Mouse (Mus musculus) limb, embryonic 15.5 days (tissue): ENCODE data around the gene Iqgap1. TPM values are rescaled to one million over a fixed set of nuclear protein-coding genes. Genes with fewer than 3 reads are reported as not detected.
A peak's percentile ranks its signal among the peaks of the same experiment; 100 is the strongest.
"Not testable (repeated sequence)": the region's sequence is repeated elsewhere in the genome, so short reads cannot be mapped to it uniquely, and the experiment has no call there.

Experiments used
- ATAC-seq: fragments of 200-750 bp; cut with Nextera tagmentation; 2 replicates; pipeline ENCODE4 v1.8.0; 2017; ENCODE audit warnings: low read depth, moderate TSS enrichment; ENCODE audit not compliant: insufficient number of reproducible peaks, low FRiP score, low TSS enrichment
- H3K27ac ChIP-seq: fragments of 300-500 bp; sonication (generic); 2 replicates; pipeline ENCODE4 v1.5.1; 2015; ENCODE audit warnings: moderate library complexity, mild to moderate bottlenecking, inconsistent platforms
- H3K27me3 ChIP-seq: fragments of 300-500 bp; sonication (generic); 2 replicates; pipeline ENCODE4 v1.6.1; 2015; ENCODE audit warnings: inconsistent platforms
- H3K36me3 ChIP-seq: fragments of 300-500 bp; sonication (generic); 2 replicates; pipeline ENCODE4 v1.6.1; 2015; ENCODE audit warnings: inconsistent platforms
- H3K4me1 ChIP-seq: fragments of 300-500 bp; sonication (generic); 2 replicates; pipeline ENCODE4 v1.6.1; 2015; ENCODE audit warnings: inconsistent platforms
- H3K4me2 ChIP-seq: fragments of 300-500 bp; sonication (generic); 2 replicates; pipeline ENCODE4 v1.6.1; 2015; ENCODE audit warnings: mild to moderate bottlenecking, inconsistent platforms
- H3K4me3 ChIP-seq: fragments of 300-500 bp; sonication (generic); 2 replicates; pipeline ENCODE4 v1.5.1; 2015; ENCODE audit warnings: mild to moderate bottlenecking, inconsistent platforms
- H3K9ac ChIP-seq: fragments of 300-500 bp; sonication (generic); 2 replicates; pipeline ENCODE4 v1.6.1; 2015; ENCODE audit warnings: inconsistent platforms
- H3K9me3 ChIP-seq: fragments of 300-500 bp; sonication (generic); 2 replicates; pipeline ENCODE4 v1.6.1; 2016; ENCODE audit warnings: inconsistent platforms
- WGBS: fragments of 180-500 bp; shearing (Covaris S2); methylation state at CpG from one replicate; pipeline ENCODE4 v1.1.7; 2015; 5-methylcytosine and 5-hydroxymethylcytosine counted together
- polyA plus RNA-seq: library from polyadenylated mRNA; unstranded; fragments of >200 nt; fragmentation: Nextera tagmentation; extraction: Ambion mirVana; gene quantifications from 2 replicates; pipeline ENCODE4 v1.2.1, GENCODE M21; 2015

Iqgap1 gene
- polyA plus RNA-seq, 1 experiment from 2014 or later = 103 TPM

DNA sequence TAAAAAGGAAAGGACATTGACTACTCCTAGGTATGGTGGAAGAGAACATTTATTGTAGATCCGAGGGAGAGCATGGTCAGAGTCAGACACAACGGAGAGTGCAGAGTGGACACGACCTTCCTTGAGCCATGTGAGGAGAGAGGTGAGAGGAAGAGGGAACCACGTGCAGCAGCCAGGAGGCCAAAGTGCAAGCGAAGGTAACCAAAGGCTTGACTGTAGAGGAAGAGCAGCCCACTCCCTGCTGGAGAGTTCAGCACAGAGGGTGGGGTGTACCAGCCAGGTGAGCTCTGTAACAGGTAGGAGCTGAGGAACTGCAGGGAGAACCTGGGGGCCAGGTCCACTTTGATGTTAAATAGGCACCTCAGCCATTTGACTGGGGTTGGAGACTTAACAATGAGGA, 16.4 kb upstream of the Iqgap1 start:
- Histone ChIP-seq H3K9me3 (no peaks in the 10 kb centered on the region), H3K36me3 (no peaks in the 10 kb centered on the region), H3K9ac (no peak overlapping the region), H3K4me2 (no peak overlapping the region), H3K4me1 (peaks cover 19% of the 10 kb centered on the region), H3K4me3 (no peak overlapping the region), H3K27me3 (no peaks in the 10 kb centered on the region), H3K27ac (no peak overlapping the region)
- no peak for ATAC-seq
- 74% methylated on average over 5 of the region's 5 CpGs for WGBS

DNA sequence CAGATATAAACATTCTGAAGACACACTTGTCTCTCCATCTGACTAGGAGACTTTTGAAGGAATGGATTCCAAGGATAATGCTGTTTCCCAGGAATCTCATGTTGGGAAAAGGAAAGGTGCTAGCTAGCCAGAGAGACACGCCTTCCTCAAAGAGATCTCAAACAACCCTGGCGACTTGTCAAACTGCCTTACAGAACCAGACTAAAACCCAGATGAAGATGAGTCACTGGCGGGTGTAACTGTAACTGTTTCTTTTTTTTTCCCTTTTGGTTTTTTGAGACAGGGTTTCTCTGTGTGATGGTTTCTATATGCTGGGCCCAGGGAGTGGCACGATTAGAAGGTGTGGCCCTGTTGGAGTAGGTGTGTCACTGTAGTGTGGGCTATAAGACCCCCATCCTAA, 15.2 kb upstream of the Iqgap1 start:
- Histone ChIP-seq H3K4me2 (no peak overlapping the region), H3K4me3 (no peak overlapping the region), H3K27me3 (no peaks in the 10 kb centered on the region), H3K36me3 (no peaks in the 10 kb centered on the region), H3K4me1 (peaks cover 17% of the 10 kb centered on the region), H3K27ac (peak overlapping the region; percentile 47; the same call in 1 of the 2 replicates), H3K9ac (no peak overlapping the region), H3K9me3 (no peaks in the 10 kb centered on the region)
- ATAC-seq = no peak
- WGBS = 56% methylated on average over 4 of the region's 4 CpGs

DNA sequence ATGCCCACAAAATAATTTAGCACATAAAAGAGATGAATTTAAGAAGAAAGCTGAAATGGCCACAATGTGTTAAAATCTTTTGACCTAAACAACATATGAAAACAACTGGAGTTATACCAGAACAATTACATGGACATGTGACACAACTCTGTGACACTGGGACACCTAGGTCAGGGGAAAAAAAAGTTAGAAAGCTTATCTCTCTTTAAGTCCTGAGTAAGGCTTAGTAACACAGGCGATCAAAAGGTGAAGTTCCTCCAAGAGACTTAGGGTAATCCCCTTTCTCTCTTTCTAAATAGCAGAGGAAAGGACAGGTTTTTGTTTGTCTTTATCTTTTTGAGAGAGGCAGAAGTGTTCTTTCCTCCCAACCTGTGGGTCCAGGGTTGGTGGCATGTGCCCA, 14.5 kb upstream of the Iqgap1 start:
- Histone ChIP-seq H3K4me2 (no peak overlapping the region), H3K27ac (peak overlapping the region; percentile 47; the same call in 1 of the 2 replicates), H3K27me3 (no peaks in the 10 kb centered on the region), H3K4me3 (no peak overlapping the region), H3K4me1 (peaks cover 15% of the 10 kb centered on the region), H3K9ac (no peak overlapping the region), H3K9me3 (no peaks in the 10 kb centered on the region), H3K36me3 (no peaks in the 10 kb centered on the region)
- no peak for ATAC-seq
- 56% methylated on average over 1 of the region's 1 CpGs for WGBS

DNA sequence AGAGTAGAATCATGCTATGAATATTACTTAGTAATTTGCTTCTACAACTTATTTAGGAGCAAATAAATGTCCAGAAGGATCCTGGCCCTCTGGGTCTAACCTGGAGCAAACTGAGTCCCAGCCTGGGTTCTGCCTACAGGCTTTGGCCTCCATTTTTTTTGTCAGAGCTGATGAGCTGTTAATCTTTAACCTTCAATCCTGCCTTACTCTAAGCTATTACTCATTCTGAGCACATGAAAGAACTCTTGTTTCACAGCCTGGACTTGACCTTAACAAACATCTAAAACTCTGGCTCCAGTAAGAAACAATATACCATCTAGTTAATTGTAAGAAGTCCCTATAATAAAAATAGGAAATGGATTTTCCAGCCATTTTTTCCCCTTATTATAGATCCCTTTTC, 14.0 kb upstream of the Iqgap1 start:
- Histone ChIP-seq H3K36me3 (no peaks in the 10 kb centered on the region), H3K4me1 (peaks cover 15% of the 10 kb centered on the region), H3K27ac (no peak overlapping the region), H3K9ac (no peak overlapping the region), H3K27me3 (no peaks in the 10 kb centered on the region), H3K9me3 (no peaks in the 10 kb centered on the region), H3K4me2 (no peak overlapping the region), H3K4me3 (no peak overlapping the region)
- no peak for ATAC-seq

DNA sequence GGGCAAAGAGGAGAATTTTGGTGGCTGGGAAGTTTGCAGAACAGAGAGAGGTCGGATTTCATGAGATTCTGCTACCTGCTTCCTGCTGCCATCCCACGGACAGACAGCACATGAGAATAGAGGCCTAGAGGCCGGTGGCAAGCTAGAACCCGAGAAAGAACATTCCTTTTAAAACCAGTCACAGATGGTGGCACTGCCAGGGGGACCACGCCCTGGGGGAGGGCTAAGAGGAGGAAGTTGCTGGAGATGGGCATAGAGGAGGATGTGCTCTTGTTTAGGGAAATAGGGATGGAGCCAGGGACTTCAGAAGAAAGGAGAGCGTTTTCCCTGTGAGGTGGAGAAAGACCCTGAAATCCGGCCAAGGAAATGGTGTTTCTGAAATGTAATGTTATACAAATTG, 12.5 kb upstream of the Iqgap1 start:
- Histone ChIP-seq H3K36me3 (no peaks in the 10 kb centered on the region), H3K9me3 (no peaks in the 10 kb centered on the region), H3K27me3 (no peaks in the 10 kb centered on the region), H3K4me2 (no peak overlapping the region), H3K9ac (no peak overlapping the region), H3K4me1 (peaks cover 18% of the 10 kb centered on the region), H3K27ac (no peak overlapping the region), H3K4me3 (no peak overlapping the region)
- 31% methylated on average over 7 of the region's 7 CpGs for WGBS
- no peak for ATAC-seq

GRCm38 (mm10) chr7:80837736-80838135, 12.0 kb upstream of the Iqgap1 start:
- Histone ChIP-seq H3K4me2 (no peak overlapping the region), H3K27me3 (no peaks in the 10 kb centered on the region), H3K4me1 (peaks cover 21% of the 10 kb centered on the region), H3K36me3 (no peaks in the 10 kb centered on the region), H3K4me3 (no peak overlapping the region), H3K9me3 (no peaks in the 10 kb centered on the region), H3K27ac (no peak overlapping the region), H3K9ac (no peak overlapping the region)
- ATAC-seq = no peak
- WGBS = 48% methylated on average over 9 of the region's 9 CpGs

DNA sequence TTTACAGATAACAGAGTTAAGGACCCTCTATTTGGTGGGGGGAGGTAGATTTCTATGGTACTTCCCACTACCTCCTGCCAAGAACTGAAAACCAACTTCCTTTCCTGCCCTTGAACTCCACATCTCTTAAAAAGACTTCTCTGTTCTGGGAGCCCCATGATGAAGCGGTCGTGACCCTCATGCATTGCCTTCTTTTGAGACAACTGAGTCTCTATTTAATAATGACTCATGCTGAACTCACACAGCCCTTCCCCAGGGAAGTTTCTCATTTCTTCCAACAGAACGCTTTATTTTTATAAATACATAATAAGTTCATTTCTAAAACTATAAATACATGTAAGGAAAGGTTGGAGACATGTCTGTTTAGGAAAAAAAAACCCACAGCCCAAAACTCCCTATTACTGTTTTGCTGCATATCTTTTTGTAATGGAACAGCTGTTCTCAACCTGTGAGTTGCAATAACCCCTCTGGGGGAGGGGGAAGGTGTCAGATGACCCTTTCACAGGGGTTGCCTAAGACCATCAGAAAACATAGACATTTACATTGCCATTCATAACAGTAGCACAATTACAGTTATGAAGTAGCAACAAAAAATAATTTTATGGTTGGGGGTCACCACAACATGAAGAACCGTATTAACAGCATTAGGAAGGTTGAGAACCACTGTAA, 10.3 kb upstream of the Iqgap1 start:
- no peaks in the 10 kb centered on the region for H3K36me3 ChIP-seq
- no peak overlapping the region for H3K4me3 ChIP-seq
- 58% methylated on average over 4 of the region's 4 CpGs for WGBS
- H3K4me1 ChIP-seq = peaks cover 24% of the 10 kb centered on the region
- no peak overlapping the region for H3K4me2 ChIP-seq
- H3K9me3 ChIP-seq = no peaks in the 10 kb centered on the region
- no peak overlapping the region for H3K27ac ChIP-seq
- no peaks in the 10 kb centered on the region for H3K27me3 ChIP-seq
- ATAC-seq = no peak
- H3K9ac ChIP-seq = no peak overlapping the region

DNA sequence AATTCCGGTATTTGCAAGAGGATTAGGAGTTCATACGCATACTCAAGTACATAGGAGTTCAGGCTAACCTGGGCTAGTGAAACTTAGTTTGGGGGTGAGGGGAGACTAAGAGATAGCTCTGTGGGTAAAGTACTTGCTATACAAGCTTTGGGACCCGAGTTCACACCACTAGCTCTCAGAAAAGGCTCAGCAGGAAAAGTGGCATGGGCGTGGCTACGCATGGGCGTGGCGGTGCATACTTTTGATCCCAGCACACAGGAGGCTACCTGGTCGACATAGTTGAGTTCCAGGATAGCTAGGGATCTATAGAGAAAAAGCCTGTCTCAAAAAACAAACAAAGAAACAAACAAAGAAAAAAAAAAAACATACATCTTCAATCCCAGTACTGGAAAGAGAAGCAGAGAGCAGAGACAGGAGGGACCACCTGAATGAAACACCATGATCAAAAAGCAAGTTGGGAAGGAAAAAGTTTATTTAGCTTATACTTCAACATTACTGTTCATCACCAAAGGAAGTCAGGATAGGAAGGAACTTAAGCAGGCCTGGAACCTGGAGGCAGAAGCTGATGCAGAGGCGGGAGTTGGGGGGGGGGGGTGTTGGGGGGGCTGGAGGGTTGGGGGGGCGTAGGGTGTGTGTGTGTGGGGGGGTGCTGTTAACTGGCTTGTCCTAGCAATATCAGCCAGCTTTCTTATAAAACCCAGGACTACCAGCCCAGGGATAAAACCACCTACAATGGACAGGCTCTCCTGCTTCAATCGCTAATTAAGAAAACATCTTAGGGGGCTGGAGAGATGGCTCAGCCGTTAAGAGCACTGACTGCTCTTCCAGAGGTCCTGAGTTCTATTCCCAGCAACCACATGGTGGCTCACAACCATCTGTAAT, 8.1 kb upstream of the Iqgap1 start:
- no peaks in the 10 kb centered on the region for H3K36me3 ChIP-seq
- no peak overlapping the region for H3K4me3 ChIP-seq
- WGBS = 27% methylated on average over 12 of the region's 12 CpGs
- no peak overlapping the region for H3K27ac ChIP-seq
- H3K4me2 ChIP-seq = no peak overlapping the region
- no peak for ATAC-seq
- H3K9ac ChIP-seq = no peak overlapping the region
- H3K27me3 ChIP-seq = no peaks in the 10 kb centered on the region
- H3K4me1 ChIP-seq = peaks cover 22% of the 10 kb centered on the region
- no peaks in the 10 kb centered on the region for H3K9me3 ChIP-seq

- not testable (repeated sequence) for H3K4me3 ChIP-seq, H3K4me2 ChIP-seq, H3K9me3 ChIP-seq, ATAC-seq, H3K27ac ChIP-seq, H3K27me3 ChIP-seq, H3K9ac ChIP-seq, H3K36me3 ChIP-seq
- WGBS = 16% methylated on average over 14 of the region's 14 CpGs
- peaks cover 17% of the 10 kb centered on the region for H3K4me1 ChIP-seq
Measured at GRCm38 (mm10) chr7:80832996-80833650, 7.3 kb upstream of the Iqgap1 start.

DNA sequence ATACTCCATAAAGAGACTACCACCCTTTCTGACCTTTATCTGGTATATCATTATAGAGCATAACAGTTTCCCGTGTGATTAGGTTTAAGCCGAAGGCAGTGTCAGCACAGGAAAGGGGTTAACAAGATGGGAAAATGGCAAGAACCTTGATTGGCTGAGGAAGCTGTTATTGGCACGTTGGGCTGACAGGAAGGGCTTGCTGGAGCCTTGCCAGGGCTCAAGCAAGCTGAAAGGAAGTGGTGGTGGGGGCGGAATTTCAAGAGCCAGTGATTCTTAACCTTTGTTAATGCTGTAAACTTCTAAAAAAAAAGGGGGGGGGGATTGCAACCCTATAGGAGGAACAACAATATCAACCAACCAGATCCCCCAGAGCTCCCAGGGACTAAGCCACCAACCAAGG, 6.4 kb upstream of the Iqgap1 start:
- Histone ChIP-seq H3K9ac (no peak overlapping the region), H3K27ac (no peak overlapping the region), H3K9me3 (no peaks in the 10 kb centered on the region), H3K27me3 (no peaks in the 10 kb centered on the region), H3K4me3 (no peak overlapping the region), H3K4me2 (no peak overlapping the region), H3K36me3 (no peaks in the 10 kb centered on the region), H3K4me1 (peaks cover 13% of the 10 kb centered on the region)
- 29% methylated on average over 4 of the region's 4 CpGs for WGBS
- ATAC-seq = no peak

- Histone ChIP-seq H3K36me3 (no peaks in the 10 kb centered on the region), H3K4me1 (peaks cover 24% of the 10 kb centered on the region), H3K27me3 (no peaks in the 10 kb centered on the region), H3K4me3 (no peak overlapping the region), H3K27ac (no peak overlapping the region), H3K9me3 (no peaks in the 10 kb centered on the region), H3K9ac (no peak overlapping the region), H3K4me2 (no peak overlapping the region)
- 77% methylated on average over 15 of the region's 15 CpGs for WGBS
- ATAC-seq = no peak
Measured at GRCm38 (mm10) chr7:80830193-80830803, 4.5 kb upstream of the Iqgap1 start.
